Mouse (Mus musculus) hindbrain, embryonic 16.5 days (tissue): ENCODE data around the gene Gm13271. TPM values are rescaled to one million over a fixed set of nuclear protein-coding genes. Genes with fewer than 3 reads are reported as not detected.
"Not testable (repeated sequence)": the region's sequence is repeated elsewhere in the genome, so short reads cannot be mapped to it uniquely, and the experiment has no call there.

ENCODE experiments used
- ATAC-seq: fragments of 200-750 bp; cut with Nextera tagmentation; 2 replicates; pipeline ENCODE4 v1.8.0; 2017; ENCODE audit warnings: moderate TSS enrichment, moderate library complexity
- H3K27ac ChIP-seq: fragments of 300-500 bp; sonication (generic); 2 replicates; pipeline ENCODE4 v1.5.1; 2014; ENCODE audit warnings: low read depth, mild to moderate bottlenecking, control low read depth, low read length, moderate library complexity
- H3K27me3 ChIP-seq: fragments of 300-500 bp; sonication (generic); replicated peaks from 2 replicates; pipeline ENCODE4 v1.6.1; 2014; ENCODE audit warnings: low read length; ENCODE audit not compliant: control insufficient read depth, insufficient read depth
- H3K36me3 ChIP-seq: fragments of 300-500 bp; sonication (generic); 2 replicates; pipeline ENCODE4 v1.6.1; 2014; ENCODE audit warnings: mild to moderate bottlenecking, low read length, moderate library complexity, mixed read lengths; ENCODE audit not compliant: control insufficient read depth, insufficient read depth
- H3K4me1 ChIP-seq: fragments of 300-500 bp; sonication (generic); 2 replicates; pipeline ENCODE4 v1.6.1; 2014; ENCODE audit warnings: low read depth, low read length; ENCODE audit not compliant: control insufficient read depth, insufficient read depth
- H3K4me2 ChIP-seq: fragments of 300-500 bp; sonication (generic); 2 replicates; pipeline ENCODE4 v1.6.1; 2014; ENCODE audit warnings: mild to moderate bottlenecking, low read length, control low read depth, moderate library complexity
- H3K4me3 ChIP-seq: fragments of 300-500 bp; sonication (generic); 2 replicates; pipeline ENCODE4 v1.5.1; 2014; ENCODE audit warnings: mild to moderate bottlenecking, low read length, control low read depth, moderate library complexity
- H3K9ac ChIP-seq: fragments of 300-500 bp; sonication (generic); 2 replicates; pipeline ENCODE4 v1.6.1; 2014; ENCODE audit warnings: low read depth, mild to moderate bottlenecking, control low read depth, low read length, moderate library complexity
- H3K9me3 ChIP-seq: fragments of 300-500 bp; sonication (generic); 2 replicates; pipeline ENCODE4 v1.6.1; 2014; ENCODE audit warnings: mild to moderate bottlenecking, low read length, moderate library complexity; ENCODE audit not compliant: control insufficient read depth
- WGBS: fragments of 180-500 bp; shearing (Covaris S2); extraction: QIAGEN DNeasy Blood & Tissue Kit; methylation state at CpG from one replicate; pipeline ENCODE4 v1.1.7; 2014; 5-methylcytosine and 5-hydroxymethylcytosine counted together
- polyA plus RNA-seq: library from polyadenylated mRNA; unstranded; fragments of >200 nt; fragmentation: Nextera tagmentation; extraction: Ambion mirVana; gene quantifications from 2 replicates; pipeline ENCODE4 v1.2.1, GENCODE M21; 2015

The Gm13271 gene
- not detected in 2 replicates for polyA plus RNA-seq

GRCm38 (mm10) chr4:88754818-88755340 lies at the start of gene Gm13271:
Gene Gm13271 (plus strand): TSS chr4:88754868.
- H3K4me3 ChIP-seq, result not testable (repeated sequence)

DNA sequence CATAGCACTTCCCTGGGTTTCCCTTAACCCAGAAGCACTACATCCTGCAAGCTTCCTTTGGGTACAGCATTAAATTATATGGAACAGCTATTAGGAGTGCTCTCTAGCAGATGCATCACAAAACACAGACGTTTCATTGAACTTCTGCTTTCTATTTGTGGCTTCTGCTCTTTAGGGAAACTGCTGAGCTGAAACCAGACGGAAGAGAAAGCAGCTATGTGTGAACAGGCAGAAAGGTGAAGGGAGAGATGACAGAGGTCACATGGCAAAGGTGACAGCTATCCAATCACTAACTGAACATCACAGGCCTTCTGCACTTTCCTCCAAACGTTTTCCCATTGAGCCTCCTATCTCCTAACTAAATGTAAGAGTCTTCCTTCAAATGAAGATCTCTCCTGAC lies 48.7 kb upstream of the Gm13271 start:
- ATAC-seq, result no peak
- Histone ChIP-seq H3K27ac (no peak overlapping the region), H3K4me3 (no peak overlapping the region), H3K9ac (no peak overlapping the region), H3K36me3 (peaks cover 3% of the 10 kb centered on the region; the same call in 1 of the 2 replicates), H3K4me2 (no peak overlapping the region), H3K27me3 (no peaks in the 10 kb centered on the region), H3K9me3 (no peaks in the 10 kb centered on the region), H3K4me1 (no peaks in the 10 kb centered on the region)
- 51% methylated on average over 3 of the region's 3 CpGs for WGBS

More at GRCm38 (mm10) chr4:88754818-88755340, at the start of gene Gm13271:
- ATAC-seq, H3K4me1 ChIP-seq, H3K27me3 ChIP-seq, H3K27ac ChIP-seq, H3K9ac ChIP-seq, H3K9me3 ChIP-seq, H3K36me3 ChIP-seq, H3K4me2 ChIP-seq: not testable (repeated sequence)
- 73% methylated on average over 12 of the region's 15 CpGs for WGBS

DNA sequence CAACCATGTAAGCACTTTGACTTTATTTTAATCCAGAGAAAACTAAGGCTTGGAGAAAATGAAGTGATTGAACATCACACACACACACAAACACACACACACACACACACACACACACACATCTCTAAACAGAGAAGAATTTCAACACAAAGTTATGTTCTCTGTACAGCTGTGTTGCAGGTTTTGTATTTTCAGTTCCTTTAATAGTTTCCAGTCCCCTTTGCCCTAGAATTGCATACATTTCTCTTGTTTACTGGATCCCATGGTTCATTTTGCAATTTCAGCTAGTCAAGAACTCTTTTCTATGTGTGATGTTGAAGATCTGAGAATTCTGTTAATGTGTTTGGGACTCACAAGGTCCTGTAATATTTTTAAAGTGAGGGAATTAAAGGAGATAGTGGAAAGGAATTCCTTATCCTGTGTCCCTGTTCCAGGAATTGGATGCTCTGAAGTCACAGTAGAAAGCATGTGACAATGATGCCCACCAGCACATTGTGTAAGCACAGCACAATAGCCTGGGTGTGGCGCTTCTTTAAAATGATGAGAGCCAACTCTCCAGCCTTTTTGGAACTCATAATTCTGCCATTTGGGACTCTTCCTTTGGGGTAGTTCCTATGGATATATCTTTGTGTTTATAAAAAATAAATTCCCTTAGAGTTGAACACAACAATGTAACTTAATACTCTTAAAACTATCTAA lies 47.4 kb upstream of the Gm13271 start:
- no peak overlapping the region for H3K4me2 ChIP-seq
- H3K4me3 ChIP-seq, result no peak overlapping the region
- H3K9me3 ChIP-seq, result no peaks in the 10 kb centered on the region
- ATAC-seq, result no peak
- H3K27ac ChIP-seq, result no peak overlapping the region
- no peaks in the 10 kb centered on the region for H3K27me3 ChIP-seq
- H3K4me1 ChIP-seq, result no peaks in the 10 kb centered on the region
- H3K9ac ChIP-seq, result no peak overlapping the region
- peaks cover 3% of the 10 kb centered on the region; the same call in 1 of the 2 replicates for H3K36me3 ChIP-seq
- 96% methylated on average over 1 of the region's 1 CpGs for WGBS

DNA sequence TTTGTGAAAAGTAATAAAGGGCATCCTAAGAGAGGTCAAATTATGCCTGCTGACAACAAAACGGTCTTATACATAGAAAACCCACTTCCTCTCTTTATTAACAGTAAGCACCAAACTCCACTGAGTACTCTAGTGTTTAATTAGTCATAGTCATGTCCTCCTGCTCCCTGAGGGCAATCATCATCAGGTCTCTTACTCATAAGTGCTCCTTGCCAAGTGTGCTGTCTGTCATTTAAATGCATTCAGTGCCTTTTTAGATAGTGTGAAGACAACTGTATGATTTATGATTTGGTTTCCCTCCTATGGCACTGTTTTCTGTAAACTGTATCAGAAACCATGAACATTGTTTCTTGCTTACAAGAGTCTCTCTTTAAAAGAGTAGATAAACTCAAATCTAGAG lies 40.4 kb upstream of the Gm13271 start:
- Histone ChIP-seq H3K4me3 (no peak overlapping the region), H3K9me3 (no peaks in the 10 kb centered on the region), H3K4me1 (peaks cover 11% of the 10 kb centered on the region), H3K4me2 (no peak overlapping the region), H3K27ac (no peak overlapping the region), H3K9ac (no peak overlapping the region), H3K27me3 (no peaks in the 10 kb centered on the region), H3K36me3 (peaks cover 6% of the 10 kb centered on the region)
- WGBS, result 85% methylated on average over 1 of the region's 1 CpGs
- ATAC-seq, result no peak

- Histone ChIP-seq H3K4me1 (peaks cover 13% of the 10 kb centered on the region), H3K4me3 (no peak overlapping the region)
- ATAC-seq, result no peak
Measured at GRCm38 (mm10) chr4:88715059-88715458, 39.6 kb upstream of the Gm13271 start.

GRCm38 (mm10) chr4:88718715-88719114 lies 36.0 kb upstream of the Gm13271 start:
- Histone ChIP-seq H3K9ac (no peak overlapping the region), H3K27ac (no peak overlapping the region), H3K4me1 (peaks cover 26% of the 10 kb centered on the region), H3K4me3 (peak overlapping the region; percentile 25), H3K36me3 (peaks cover 10% of the 10 kb centered on the region), H3K4me2 (peak overlapping the region; percentile 57), H3K27me3 (no peaks in the 10 kb centered on the region), H3K9me3 (no peaks in the 10 kb centered on the region)
- ATAC-seq, result no peak
- WGBS, result 65% methylated on average over 1 of the region's 1 CpGs

More at GRCm38 (mm10) chr4:88715059-88715458, 39.6 kb upstream of the Gm13271 start:
- Histone ChIP-seq H3K27ac (no peak overlapping the region), H3K36me3 (peaks cover 4% of the 10 kb centered on the region), H3K9me3 (no peaks in the 10 kb centered on the region), H3K9ac (no peak overlapping the region), H3K27me3 (no peaks in the 10 kb centered on the region), H3K4me2 (no peak overlapping the region)

- Histone ChIP-seq H3K27me3 (no peaks in the 10 kb centered on the region), H3K9me3 (no peaks in the 10 kb centered on the region), H3K4me1 (peaks cover 26% of the 10 kb centered on the region), H3K36me3 (peaks cover 7% of the 10 kb centered on the region), H3K9ac (peak within 1 kb of the TSS; percentile 80), H3K4me2 (peak within 1 kb of the TSS; percentile 88), H3K4me3 (peak within 1 kb of the TSS; percentile 84), H3K27ac (peak within 1 kb of the TSS; percentile 87)
- ATAC-seq, result peak; percentile 98
- under 1% methylated on average over 72 of the region's 82 CpGs for WGBS
Measured at GRCm38 (mm10) chr4:88721791-88722721, 32.6 kb upstream of the Gm13271 start, which contains the start of the genes Gm26566 and Klhl9. Gene Gm26566 (plus strand): TSS chr4:88721805. Gene Klhl9 (minus strand): TSS chr4:88722465.

DNA sequence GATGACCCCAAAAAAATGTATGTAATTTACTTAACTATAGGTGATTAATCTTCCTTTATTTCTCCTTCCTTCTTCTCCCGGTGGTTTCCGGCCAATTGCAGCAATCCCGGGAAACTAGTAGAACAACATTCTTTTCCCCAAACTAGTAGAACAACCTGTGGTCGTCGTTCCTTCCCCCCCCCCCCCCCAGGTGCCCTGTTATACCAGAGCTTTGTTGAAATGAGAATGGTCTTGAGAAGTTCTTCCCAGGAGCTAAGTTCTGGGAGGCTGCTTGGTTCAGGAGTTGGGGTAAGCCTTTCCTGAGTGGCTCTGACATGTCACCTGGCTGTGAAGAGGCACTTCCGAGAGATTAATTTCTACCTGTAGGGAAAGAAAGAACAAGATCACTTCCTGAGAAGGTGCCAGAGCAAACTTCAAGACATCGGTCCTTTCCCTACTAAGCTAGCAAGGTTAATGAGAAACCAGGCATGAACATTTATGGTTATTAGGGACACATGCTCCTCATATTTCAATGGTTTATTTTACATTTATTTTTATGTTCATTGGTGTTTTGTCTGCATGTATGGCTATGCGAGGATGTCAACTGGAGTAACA lies 31.1 kb upstream of the Gm13271 start:
- Histone ChIP-seq H3K36me3 (peaks cover 7% of the 10 kb centered on the region), H3K27ac (no peak overlapping the region), H3K9ac (no peak overlapping the region), H3K4me1 (peaks cover 20% of the 10 kb centered on the region), H3K4me3 (no peak overlapping the region), H3K27me3 (no peaks in the 10 kb centered on the region), H3K9me3 (no peaks in the 10 kb centered on the region), H3K4me2 (no peak overlapping the region)
- 70% methylated on average over 8 of the region's 8 CpGs for WGBS
- ATAC-seq, result no peak
